In the genomic region with DNA sequence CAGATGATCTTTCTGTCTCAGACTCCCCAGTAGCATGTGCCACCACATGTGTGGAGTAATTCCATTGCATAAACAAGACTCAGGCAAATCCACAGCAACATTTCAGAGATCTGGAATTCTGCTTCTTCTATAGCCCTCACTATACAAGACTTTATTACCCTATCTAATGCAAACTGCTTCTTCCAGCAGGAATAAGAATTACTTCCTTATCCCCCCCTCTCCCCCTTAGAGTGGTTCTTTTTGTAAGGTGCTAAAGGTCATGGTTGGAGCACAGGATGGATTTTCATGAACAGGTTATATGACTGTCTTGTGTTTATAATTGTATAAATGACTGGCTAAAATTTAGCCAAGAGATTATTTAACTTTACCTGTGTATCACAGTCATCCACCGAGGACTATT, we compare ENCODE assay signal across 32 mouse cellular contexts.
"Had no signal": no experiment of that assay in that cellular context is flagged by ENCODE, and none has a peak within 500 bp of the region (broad histone marks: within the 10 kb centered on the region; RNA-seq: fewer than 3 reads in every experiment).

No protein-coding gene starts in this region.

- H3K4me1 ChIP-seq: limb, embryonic 10.5 days; limb, embryonic 12.5 days; limb, embryonic 13.5 days; limb, embryonic 15.5 days; liver, embryonic 12.5 days; liver, embryonic 13.5 days; liver, embryonic 15.5 days; lung, embryonic 15.5 days; megakaryocyte, embryonic 14.5 days; midbrain, embryonic 10.5 days; midbrain, embryonic 12.5 days; midbrain, embryonic 13.5 days; midbrain, embryonic 15.5 days; neural tube, embryonic 12.5 days had no signal

- H3K4me3 ChIP-seq: limb, embryonic 10.5 days; limb, embryonic 12.5 days; limb, embryonic 13.5 days; limb, embryonic 15.5 days; liver, embryonic 12.5 days; liver, embryonic 13.5 days; liver, embryonic 15.5 days; lung, embryonic 15.5 days; megakaryocyte, embryonic 14.5 days; midbrain, embryonic 10.5 days; midbrain, embryonic 12.5 days; midbrain, embryonic 13.5 days; midbrain, embryonic 15.5 days; myocyte; neural tube, embryonic 12.5 days had no signal

- H3K27me3 ChIP-seq: limb, embryonic 12.5 days; limb, embryonic 13.5 days; limb, embryonic 15.5 days; liver, embryonic 12.5 days; liver, embryonic 13.5 days; liver, embryonic 15.5 days; lung, embryonic 15.5 days; megakaryocyte, embryonic 14.5 days; midbrain, embryonic 12.5 days; midbrain, embryonic 13.5 days; midbrain, embryonic 15.5 days; neural tube, embryonic 12.5 days had no signal

- H3K9me3 ChIP-seq: limb, embryonic 10.5 days; limb, embryonic 12.5 days; limb, embryonic 13.5 days; limb, embryonic 15.5 days; liver, embryonic 12.5 days; liver, embryonic 13.5 days; liver, embryonic 15.5 days; lung, embryonic 15.5 days; megakaryocyte, embryonic 14.5 days; midbrain, embryonic 10.5 days; midbrain, embryonic 12.5 days; midbrain, embryonic 13.5 days; midbrain, embryonic 15.5 days; neural tube, embryonic 12.5 days had no signal

- DNase-seq: left cerebral cortex, postnatal 4 days; liver; liver, embryonic 13.5 days; liver, postnatal 0 days; lung, adult 18-20 months; lung, adult 2 months; lung, embryonic 14.5 days; lung, postnatal 10 days; lung, postnatal 14 days; lung, postnatal 36 days; lung, postnatal 4 days; midbrain, embryonic 14.5 days had no signal

- H3K36me3 ChIP-seq: limb, embryonic 10.5 days; limb, embryonic 12.5 days; limb, embryonic 13.5 days; limb, embryonic 15.5 days; liver, embryonic 12.5 days; liver, embryonic 13.5 days; liver, embryonic 15.5 days; lung, embryonic 15.5 days; midbrain, embryonic 10.5 days; midbrain, embryonic 12.5 days; midbrain, embryonic 13.5 days; midbrain, embryonic 15.5 days; neural tube, embryonic 12.5 days had no signal

- H3K9ac ChIP-seq: limb, embryonic 12.5 days; limb, embryonic 13.5 days; limb, embryonic 15.5 days; liver, embryonic 12.5 days; liver, embryonic 13.5 days; liver, embryonic 14.5 days; liver, embryonic 15.5 days; liver, postnatal 0 days; lung, embryonic 14.5 days; lung, embryonic 15.5 days; midbrain, embryonic 12.5 days; midbrain, embryonic 13.5 days; midbrain, embryonic 15.5 days; neural tube, embryonic 12.5 days had no signal

- ATAC-seq: liver, embryonic 12.5 days; liver, postnatal 0 days; lung, postnatal 0 days; midbrain, embryonic 13.5 days; midbrain, embryonic 15.5 days; midbrain, embryonic 16.5 days had no signal

- H3K4me2 ChIP-seq: limb, embryonic 12.5 days; limb, embryonic 13.5 days; limb, embryonic 15.5 days; liver, embryonic 11.5 days; liver, embryonic 12.5 days; liver, embryonic 13.5 days; liver, embryonic 15.5 days; lung, embryonic 14.5 days; lung, embryonic 15.5 days; midbrain, embryonic 11.5 days; midbrain, embryonic 12.5 days; midbrain, embryonic 13.5 days; midbrain, embryonic 15.5 days; neural tube, embryonic 12.5 days had no signal

- H3K27ac ChIP-seq: limb, embryonic 10.5 days; limb, embryonic 12.5 days; limb, embryonic 13.5 days; limb, embryonic 15.5 days; liver, embryonic 12.5 days; liver, embryonic 13.5 days; liver, embryonic 14.5 days; liver, embryonic 15.5 days; lung, embryonic 15.5 days; macrophage; midbrain, embryonic 10.5 days; midbrain, embryonic 12.5 days; midbrain, embryonic 13.5 days; midbrain, embryonic 15.5 days; neural tube, embryonic 12.5 days had no signal
